Mouse (Mus musculus): Measurements from ENCODE around the gene Prkcsh.

Gene Prkcsh

DNA sequence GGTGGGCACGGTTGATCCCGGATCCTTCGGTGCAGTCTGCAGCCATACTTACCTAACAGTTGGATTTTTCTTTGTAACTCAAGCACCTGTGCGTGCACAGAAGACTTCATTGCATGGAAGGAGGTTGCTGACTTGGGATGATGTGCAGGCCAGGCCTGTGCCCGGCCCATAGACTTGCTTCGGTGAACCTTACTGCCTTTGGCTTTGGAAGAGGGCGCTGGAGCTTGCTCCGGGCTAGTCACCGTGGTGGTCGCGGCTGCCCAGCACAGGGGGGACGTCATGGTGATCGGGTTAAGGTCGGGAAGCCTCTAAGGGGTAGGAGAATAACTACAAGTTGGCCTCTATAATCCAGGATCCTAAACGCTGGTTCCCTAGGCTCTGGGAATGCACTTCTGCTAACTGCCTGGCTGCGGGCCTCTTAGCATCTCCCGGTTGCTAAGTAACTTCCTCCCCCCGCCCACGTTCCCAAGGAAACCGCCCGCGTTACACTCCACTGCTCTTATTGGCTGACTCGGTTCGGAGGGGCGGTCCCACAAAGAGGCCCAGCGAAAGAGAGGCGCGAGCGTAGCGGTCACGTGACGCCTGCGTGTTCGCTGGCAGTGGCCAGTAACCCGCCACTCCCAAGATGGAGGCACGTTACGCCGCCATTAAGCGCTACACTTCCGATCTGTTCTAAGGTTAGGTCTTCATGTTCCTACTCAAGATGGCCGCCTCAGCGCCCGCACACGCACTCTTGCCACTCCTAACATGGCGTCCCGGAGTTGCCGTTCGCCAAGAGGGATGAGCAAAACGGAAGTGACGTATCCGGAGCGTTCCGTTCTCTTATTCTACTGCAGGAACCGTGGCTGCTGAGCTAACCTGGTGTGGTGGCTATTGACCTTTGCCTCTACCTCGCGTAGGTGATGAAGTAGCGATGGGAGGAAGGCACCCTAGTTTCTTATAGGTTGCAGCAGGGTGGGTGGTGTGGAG lies at the start of gene Prkcsh, which contains the start of gene Ccdc151:
Gene Prkcsh (plus strand): TSS at position 613 of the 969 bp plus-strand sequence.
Gene Ccdc151 (minus strand): TSS at position 441 of the 969 bp plus-strand sequence.
- peak; percentile 99 for DNase-seq

DNA sequence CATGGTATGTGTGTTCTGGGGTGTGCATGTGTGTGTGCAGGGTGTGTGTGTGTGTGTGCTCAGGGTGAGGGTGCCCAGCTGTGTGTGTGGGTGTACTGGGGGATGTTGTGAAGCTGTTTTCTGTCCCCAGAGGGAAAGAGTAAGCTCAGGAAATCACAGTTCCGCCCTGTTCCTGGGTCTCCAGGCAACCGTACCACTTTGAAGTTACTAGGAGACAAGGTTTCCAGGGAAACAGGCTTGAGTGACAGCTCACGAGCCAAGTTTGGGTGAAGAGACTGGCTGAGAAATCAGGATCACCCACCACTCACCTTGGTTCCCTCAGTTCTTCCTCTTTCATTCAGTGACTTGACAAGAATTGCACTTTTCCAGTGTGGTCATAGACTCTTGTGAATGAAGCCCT lies 49.0 kb upstream of the Prkcsh start:
- peak; percentile 57 for DNase-seq

DNA sequence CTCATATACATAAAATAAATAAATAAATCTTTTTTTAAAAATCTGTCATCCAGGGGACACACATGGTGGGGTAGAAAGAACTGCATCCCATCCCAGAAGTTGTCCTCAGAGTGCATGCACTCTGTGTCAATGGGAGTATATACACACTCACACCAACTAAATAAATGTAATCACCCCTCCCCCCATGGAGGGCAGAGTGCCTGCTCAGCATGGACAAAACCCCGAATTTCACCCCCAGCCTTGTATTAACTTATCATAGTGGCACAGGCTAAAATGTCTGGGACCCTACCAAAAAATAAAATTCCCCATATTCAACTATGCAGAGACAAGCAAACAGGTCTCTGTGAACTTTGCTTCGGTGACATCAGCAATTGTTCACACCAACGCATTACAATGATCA lies 48.0 kb upstream of the Prkcsh start:
- no peak for DNase-seq

DNA sequence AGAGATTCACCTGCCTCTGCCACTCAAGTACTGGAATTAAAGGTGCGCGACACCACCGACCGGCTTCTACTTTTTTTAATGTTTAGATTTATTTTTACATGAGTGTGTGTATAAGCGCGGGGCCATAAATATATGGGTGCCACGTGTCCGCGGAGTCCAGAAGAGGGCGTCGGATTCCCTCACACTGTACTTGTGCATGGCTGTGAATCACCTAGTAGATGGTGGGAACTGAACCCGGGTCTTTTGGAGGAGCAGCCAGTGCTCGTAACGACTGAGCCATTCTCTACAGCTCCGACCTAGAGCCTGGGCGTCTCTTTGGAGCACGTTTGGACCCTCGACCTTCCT lies 47.4 kb upstream of the Prkcsh start:
- peak; percentile 50 for DNase-seq

DNA sequence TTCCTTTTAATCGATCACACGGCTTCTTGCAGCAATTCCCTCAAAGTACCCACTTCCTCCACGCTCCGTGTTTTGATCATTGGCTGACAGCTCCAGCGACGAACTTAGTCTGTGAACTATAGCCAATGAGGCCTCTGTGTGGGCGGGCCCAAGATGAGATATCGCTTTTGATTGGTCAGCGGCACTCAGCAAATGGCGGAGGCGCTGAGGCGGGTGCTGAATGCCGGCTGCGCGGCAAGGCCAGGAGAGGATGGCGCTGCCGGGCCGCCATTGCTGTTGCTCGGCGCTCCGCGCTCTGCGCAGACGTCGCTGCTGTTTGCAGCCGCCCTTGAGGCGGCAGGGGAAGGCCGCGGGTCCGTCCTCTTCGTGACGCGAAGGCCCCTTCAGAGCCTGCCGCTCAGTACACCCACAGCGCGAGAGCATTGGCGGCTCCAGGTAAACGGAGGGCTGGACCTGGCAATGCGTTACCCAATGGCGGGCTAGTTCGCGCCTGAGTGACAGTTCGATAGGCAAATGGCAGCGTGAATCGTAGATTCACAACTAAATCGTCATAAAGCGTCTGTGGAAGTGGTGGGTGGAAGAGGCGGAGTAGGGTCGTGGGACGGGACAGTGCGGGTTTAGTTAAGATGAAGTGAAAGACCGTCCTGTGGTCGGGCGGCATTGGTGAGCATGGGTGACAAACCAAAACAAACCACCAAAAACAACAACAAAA lies 46.9 kb upstream of the Prkcsh start, which contains the start of gene Swsap1:
Gene Swsap1 (plus strand): TSS at position 186 of the 712 bp plus-strand sequence.
- peak; percentile 97 for DNase-seq

DNA sequence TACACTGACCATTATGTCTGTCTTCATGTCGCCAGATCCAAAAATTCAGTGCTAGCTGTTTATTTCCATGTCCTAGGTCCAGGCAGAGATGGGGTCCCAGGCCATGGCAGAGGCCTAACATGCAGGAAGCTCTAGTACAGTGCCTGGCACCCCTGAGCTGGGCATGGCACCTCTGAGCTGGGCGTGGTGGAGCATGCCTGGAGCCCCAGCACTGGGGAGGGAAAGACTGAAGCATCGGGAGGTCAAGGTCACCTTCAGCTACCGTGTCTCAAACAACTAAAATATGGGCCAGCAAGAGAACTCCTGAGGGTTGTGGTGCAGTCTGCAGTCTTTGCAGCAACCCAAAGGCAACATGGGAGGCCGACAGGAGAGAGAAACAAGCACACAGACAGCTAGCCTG lies 44.2 kb upstream of the Prkcsh start:
- no peak for DNase-seq

- DNase-seq: no peak
These were observed 43.4 kb upstream of the Prkcsh start for GRCm38 (mm10) chr9:21959244-21959643.

DNA sequence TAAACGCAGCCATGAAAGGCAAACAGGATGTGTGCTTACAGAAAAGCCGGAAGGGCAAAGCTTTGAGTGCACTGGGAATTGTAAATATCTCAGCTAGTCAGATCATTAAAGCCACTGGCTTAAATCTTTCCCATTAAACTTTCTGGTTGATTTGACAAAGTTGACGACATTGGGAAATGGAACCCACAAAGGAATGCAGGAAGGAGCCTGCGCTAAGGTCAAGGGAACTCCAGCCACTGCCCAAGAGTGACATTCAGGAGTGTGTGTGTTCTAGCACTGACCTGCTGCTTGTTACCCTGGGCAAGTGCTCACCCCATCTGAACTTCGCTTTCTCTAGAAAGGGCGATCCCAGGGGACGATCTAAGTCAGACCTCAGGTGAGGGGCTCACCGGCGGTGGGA lies 42.5 kb upstream of the Prkcsh start:
- DNase-seq: no peak

DNA sequence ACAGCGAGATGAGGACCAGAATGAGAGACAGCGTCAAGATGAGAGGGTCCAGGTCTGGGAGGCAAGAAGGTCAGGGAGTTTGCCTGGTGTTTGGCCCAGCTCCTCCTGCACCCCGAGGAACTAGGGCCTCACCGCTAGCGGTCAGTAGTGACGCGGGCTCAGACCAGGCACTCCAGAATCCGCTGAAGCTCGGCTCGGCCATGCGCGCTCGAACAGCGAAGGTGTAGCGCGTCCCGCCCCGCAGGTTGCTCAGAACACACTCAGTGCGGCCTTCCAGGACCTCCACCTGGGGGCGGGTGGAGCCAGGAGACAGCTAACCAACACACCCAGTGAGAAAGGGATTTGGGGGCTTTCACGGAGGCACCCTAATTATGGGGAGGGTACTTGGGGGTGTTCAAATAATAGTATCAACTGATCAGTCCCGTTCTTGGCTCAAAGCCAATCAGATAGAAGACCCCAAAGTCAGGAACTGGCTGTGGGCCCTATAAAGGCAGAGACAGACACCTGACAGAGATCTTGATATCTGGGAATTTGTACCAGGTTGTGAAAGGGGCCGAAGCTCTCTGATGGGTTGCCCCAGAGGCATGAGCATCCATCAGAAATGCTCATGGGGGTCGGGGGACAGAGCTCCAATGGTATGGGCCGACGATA lies 41.9 kb upstream of the Prkcsh start:
- DNase-seq: no peak

DNA sequence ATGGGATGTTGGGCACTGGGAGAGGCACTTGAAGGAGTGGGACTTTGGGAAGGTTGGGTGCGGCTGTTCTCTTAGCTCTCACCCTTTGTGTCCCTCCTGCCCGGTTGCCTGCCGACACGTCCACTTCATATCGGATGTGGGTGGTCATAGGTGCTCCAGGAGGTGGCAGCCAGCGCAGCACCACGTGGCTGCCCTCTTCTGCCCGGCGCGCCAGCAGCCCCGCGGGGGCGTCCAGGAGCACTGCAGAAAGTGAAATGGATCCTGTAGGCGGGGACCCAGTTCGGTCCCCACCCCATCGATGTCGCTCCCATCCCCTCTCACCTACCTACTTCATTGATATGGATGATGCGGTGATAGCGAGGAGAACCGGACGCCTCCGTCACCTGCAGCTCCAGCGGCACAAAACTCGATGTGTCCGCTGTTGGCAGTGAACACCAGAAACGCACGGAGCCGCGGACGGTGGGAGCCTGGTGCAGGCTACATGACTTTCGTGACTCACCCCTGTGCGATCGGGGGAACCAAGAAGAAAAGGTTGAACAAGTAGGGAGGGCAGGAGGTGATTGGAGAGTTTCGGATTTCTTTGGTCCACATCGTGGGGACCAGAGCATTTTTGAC lies 41.1 kb upstream of the Prkcsh start:
- DNase-seq: no peak

DNA sequence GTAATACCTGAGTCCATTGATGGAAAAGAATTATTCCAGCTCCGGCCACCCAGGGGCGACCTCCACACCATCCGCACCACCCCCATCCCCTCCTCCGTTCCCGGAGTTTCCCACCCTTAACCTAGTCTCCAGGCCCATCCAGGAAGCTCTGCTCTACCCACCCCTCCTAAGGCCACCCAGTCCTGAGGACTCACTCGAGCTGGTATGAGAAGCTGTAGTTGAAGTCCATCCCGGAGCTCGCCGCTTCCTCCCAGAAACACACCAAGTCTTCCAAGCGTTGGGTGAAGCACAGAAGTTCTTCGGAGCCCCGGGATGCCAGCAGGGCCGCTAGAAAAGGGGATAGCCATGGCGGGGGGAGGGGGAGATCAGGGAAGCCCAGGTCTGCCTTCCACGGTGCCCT lies 40.6 kb upstream of the Prkcsh start:
- no peak for DNase-seq

- DNase-seq: peak; percentile 70
These were observed 40.1 kb upstream of the Prkcsh start for GRCm38 (mm10) chr9:21962416-21963059.

GRCm38 (mm10) chr9:21963417-21963816 lies 39.2 kb upstream of the Prkcsh start, which contains the start of gene Epor:
Gene Epor (minus strand): TSS chr9:21963506.
- DNase-seq: peak; percentile 40

- no peak for DNase-seq
These were observed 33.7 kb upstream of the Prkcsh start for GRCm38 (mm10) chr9:21968883-21969282.

- no peak for DNase-seq
These were observed 33.3 kb upstream of the Prkcsh start for GRCm38 (mm10) chr9:21969304-21969703.

DNA sequence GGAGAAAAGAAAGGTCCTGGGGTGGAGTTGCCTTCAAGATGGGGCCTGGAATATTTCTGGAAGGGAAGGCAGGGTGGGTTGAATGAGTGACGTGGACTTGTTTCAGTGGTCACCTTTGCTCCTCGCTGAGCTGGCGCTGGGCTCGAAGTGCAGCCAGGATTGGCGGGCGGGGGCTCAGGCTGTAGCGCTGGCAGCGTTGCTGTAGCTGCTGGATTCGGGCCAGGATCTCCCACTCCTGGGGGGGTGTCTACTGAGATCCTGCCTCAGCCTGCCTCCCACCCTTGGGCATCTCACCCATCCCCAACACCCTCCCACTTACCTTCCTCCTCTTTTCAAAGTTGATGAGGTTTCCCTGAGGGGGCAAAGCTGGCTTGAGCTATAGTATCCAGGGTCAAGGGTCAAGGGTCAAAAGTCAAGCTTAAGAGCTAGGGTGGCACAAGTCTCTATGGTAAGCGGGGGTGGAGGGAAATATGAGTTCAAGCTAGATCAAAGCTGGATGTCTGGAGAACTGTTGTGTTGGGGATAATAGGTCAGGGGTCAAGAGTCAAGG lies 25.9 kb upstream of the Prkcsh start:
- DNase-seq: peak; percentile 46

DNA sequence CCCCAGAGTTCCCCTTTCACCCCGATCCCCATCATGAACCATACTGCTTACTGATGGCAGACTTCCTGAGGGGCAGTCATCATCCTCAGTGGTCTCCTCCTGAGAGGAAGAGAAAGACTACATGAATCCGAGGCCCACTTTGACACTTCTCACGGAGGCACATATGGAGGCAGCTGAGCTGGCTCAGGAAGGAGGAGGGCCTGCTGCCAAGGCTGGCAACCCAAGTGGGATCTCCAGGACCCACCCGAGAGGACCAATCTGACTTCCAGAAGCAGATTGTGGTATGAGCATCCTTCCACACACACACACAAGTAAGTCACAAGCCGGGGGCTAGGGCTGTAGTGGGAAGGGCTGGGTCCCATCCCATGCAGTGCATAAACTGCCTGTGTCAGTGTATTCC lies 25.3 kb upstream of the Prkcsh start:
- peak; percentile 29 for DNase-seq

GRCm38 (mm10) chr9:21977972-21978371 lies 24.6 kb upstream of the Prkcsh start:
- peak; percentile 21 for DNase-seq

GRCm38 (mm10) chr9:21978398-21979128 lies 24.0 kb upstream of the Prkcsh start:
- no peak for DNase-seq

GRCm38 (mm10) chr9:21983911-21984310 lies 18.7 kb upstream of the Prkcsh start:
- no peak for DNase-seq
